Mouse (Mus musculus): ENCODE measurements around the gene Rab39b. TPM values are rescaled to one million over a fixed set of nuclear protein-coding genes. Genes with fewer than 3 reads are reported as not detected.
A peak's percentile ranks its signal among the peaks of the same experiment; 100 is the strongest.

The Rab39b gene
- polyA plus RNA-seq (2014; fragmentation: Nextera tagmentation; extraction: Ambion mirVana), result 21.2 and 28.2 TPM in 2 replicates

DNA sequence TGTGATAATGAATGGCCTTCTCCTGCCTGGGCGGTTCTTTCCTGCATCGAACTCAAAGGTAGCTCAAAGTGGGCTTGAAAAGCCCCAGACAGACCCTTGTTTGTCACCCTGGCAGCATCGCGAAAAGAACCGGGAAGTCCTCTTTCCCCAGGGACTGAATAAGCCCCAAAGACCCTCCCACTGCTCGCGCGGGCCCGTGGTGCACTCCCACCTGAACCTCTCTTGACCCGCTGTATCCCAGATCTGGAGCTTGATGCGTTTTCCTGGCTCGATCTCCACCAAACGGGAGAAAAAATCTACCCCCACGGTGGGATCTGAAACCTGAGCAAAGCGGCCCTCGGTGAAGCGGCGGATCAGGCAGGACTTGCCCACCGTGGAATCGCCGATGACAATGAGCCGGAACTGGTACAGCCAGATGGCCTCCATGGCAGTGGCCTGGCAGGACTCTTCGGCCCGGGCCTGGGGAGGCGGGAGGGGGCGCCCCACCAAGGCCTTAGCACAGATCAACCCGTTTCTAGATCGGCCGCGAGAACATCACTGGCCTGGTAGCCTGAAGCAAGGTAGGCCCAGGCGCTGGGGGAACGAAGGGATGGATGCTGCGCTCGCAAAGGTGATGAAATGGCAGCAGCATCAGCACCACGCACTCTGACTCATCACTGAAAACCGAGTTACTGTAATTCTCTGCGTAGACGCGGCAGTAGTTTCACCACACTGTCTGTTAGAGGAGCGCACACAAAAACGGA lies at the start of gene Rab39b:
Gene Rab39b (minus strand): TSS at position 650 of the 743 bp plus-strand sequence.
- Histone ChIP-seq H3K4me1 (ENCODE audit: control insufficient read depth, insufficient read depth, low read length) (no peaks in the 10 kb centered on the region), H3K4me2 (ENCODE audit: low read length) (peak within 1 kb of the TSS; percentile 55), H3K9me3 (ENCODE audit: control insufficient read depth, low read length) (no peaks in the 10 kb centered on the region), H3K27me3 (ENCODE audit: control insufficient read depth, insufficient read depth, low read length) (no peaks in the 10 kb centered on the region), H3K9ac (replicated peaks; ENCODE audit: low read length) (peak within 1 kb of the TSS; percentile 69), H3K36me3 (ENCODE audit: control insufficient read depth, insufficient read depth, low read length) (no peaks in the 10 kb centered on the region), H3K27ac (replicated peaks; ENCODE audit: low read depth, low read length) (peak within 1 kb of the TSS; percentile 91), H3K4me3 (replicated peaks; ENCODE audit: low read depth, low read length) (peak within 1 kb of the TSS; percentile 50)
- peak; percentile 96 for ATAC-seq (ENCODE audit: low FRiP score, low TSS enrichment)
- peak; percentile 81 for DNase-seq
- WGBS, result 16% methylated on average over 41 of the region's 41 CpGs

GRCm38 (mm10) chrX:75578539-75578938 lies 508 bp upstream of the Rab39b start:
- ATAC-seq (ENCODE audit: low FRiP score, low TSS enrichment), result no peak

More at GRCm38 (mm10) chrX:75578539-75578938, 508 bp upstream of the Rab39b start:
- Histone ChIP-seq H3K36me3 (ENCODE audit: control insufficient read depth, insufficient read depth, low read length) (no peaks in the 10 kb centered on the region), H3K27ac (replicated peaks; ENCODE audit: low read depth, low read length) (no peak overlapping the region), H3K4me2 (ENCODE audit: low read length) (no peak overlapping the region), H3K4me3 (replicated peaks; ENCODE audit: low read depth, low read length) (no peak overlapping the region), H3K9me3 (ENCODE audit: control insufficient read depth, low read length) (no peaks in the 10 kb centered on the region), H3K4me1 (ENCODE audit: control insufficient read depth, insufficient read depth, low read length) (no peaks in the 10 kb centered on the region), H3K9ac (replicated peaks; ENCODE audit: low read length) (no peak overlapping the region), H3K27me3 (ENCODE audit: control insufficient read depth, insufficient read depth, low read length) (no peaks in the 10 kb centered on the region)
- peak; percentile 0 for DNase-seq
- 70% methylated on average over 2 of the region's 2 CpGs for WGBS

Other genes starting within 250 kb of the Rab39b start
- gene Fundc2, start 195.8 kb downstream of the Rab39b start, polyA plus RNA-seq (2014; fragmentation: Nextera tagmentation; extraction: Ambion mirVana), result 35.5 and 44.5 TPM in 2 replicates
- 1.8 and 2.6 TPM in 2 replicates for gene F8, start 195.6 kb downstream of the Rab39b start, polyA plus RNA-seq (2014; fragmentation: Nextera tagmentation; extraction: Ambion mirVana)
- 21.4 and 26.4 TPM in 2 replicates for gene Cmc4, start 161.6 kb downstream of the Rab39b start, polyA plus RNA-seq (2014; fragmentation: Nextera tagmentation; extraction: Ambion mirVana)
- gene Mtcp1, start 161.6 kb downstream of the Rab39b start, polyA plus RNA-seq (2014; fragmentation: Nextera tagmentation; extraction: Ambion mirVana), result 5.6 and 8.9 TPM in 2 replicates
- 46.5 and 48.2 TPM in 2 replicates for gene Brcc3, start 161.6 kb downstream of the Rab39b start, polyA plus RNA-seq (2014; fragmentation: Nextera tagmentation; extraction: Ambion mirVana)
- 346 and 350 TPM in 2 replicates for gene Vbp1, start 63.9 kb downstream of the Rab39b start, polyA plus RNA-seq (2014; fragmentation: Nextera tagmentation; extraction: Ambion mirVana)

Data from midbrain, embryonic 14.5 days (tissue).